ENCODE assay signal across 25 mouse cellular contexts in genomic region chr3:133411123-133411675, GRCm38 (mm10).
"Had no signal": no experiment of that assay in that cellular context is flagged by ENCODE, and none has a peak within 500 bp of the region (broad histone marks: within the 10 kb centered on the region; RNA-seq: fewer than 3 reads in every experiment).

No protein-coding gene starts in this region.

- H3K4me3 ChIP-seq: gastrocnemius, adult 2 months; heart, adult 2 months; heart, embryonic 13.5 days; heart, embryonic 15.5 days; hindbrain, embryonic 15.5 days; intestine, embryonic 15.5 days; layer of hippocampus, adult 2 months; left cerebral cortex, adult 2 months; limb, embryonic 10.5 days; limb, embryonic 12.5 days; liver, embryonic 13.5 days; liver, embryonic 15.5 days had no signal

- DNase-seq: gastrocnemius, adult 2 months; gastrocnemius, postnatal 10 days; gastrocnemius, postnatal 25 days; heart, adult 2 months; heart, postnatal 4 days; kidney, adult 18-20 months; kidney, adult 8-10 months; kidney, postnatal 10 days; kidney, postnatal 25 days; kidney, postnatal 4 days; liver; liver, embryonic 13.5 days; liver, postnatal 0 days had no signal

- ATAC-seq: intestine, embryonic 15.5 days; intestine, postnatal 0 days; liver, postnatal 0 days had no signal

- H3K27me3 ChIP-seq: heart, embryonic 13.5 days; heart, embryonic 15.5 days; hindbrain, embryonic 15.5 days; intestine, embryonic 15.5 days; limb, embryonic 12.5 days; liver, embryonic 13.5 days; liver, embryonic 15.5 days had no signal

- H3K4me2 ChIP-seq: heart, embryonic 11.5 days; heart, embryonic 13.5 days; heart, embryonic 15.5 days; hindbrain, embryonic 15.5 days; intestine, embryonic 15.5 days; limb, embryonic 12.5 days; liver, embryonic 11.5 days; liver, embryonic 13.5 days; liver, embryonic 15.5 days had no signal

- H3K27ac ChIP-seq: gastrocnemius, adult 2 months; heart, adult 2 months; heart, embryonic 13.5 days; heart, embryonic 15.5 days; hindbrain, embryonic 15.5 days; intestine, embryonic 15.5 days; layer of hippocampus, adult 2 months; left cerebral cortex, adult 2 months; limb, embryonic 10.5 days; limb, embryonic 12.5 days; liver, embryonic 13.5 days; liver, embryonic 15.5 days had no signal

- H3K4me1 ChIP-seq: heart, embryonic 13.5 days; heart, embryonic 15.5 days; hindbrain, embryonic 15.5 days; intestine, embryonic 15.5 days; limb, embryonic 10.5 days; limb, embryonic 12.5 days; liver, embryonic 13.5 days; liver, embryonic 15.5 days had no signal

- H3K9me3 ChIP-seq: heart, embryonic 13.5 days; heart, embryonic 15.5 days; hindbrain, embryonic 15.5 days; intestine, embryonic 15.5 days; limb, embryonic 10.5 days; limb, embryonic 12.5 days; liver, embryonic 13.5 days; liver, embryonic 15.5 days had no signal

- H3K36me3 ChIP-seq: heart, embryonic 13.5 days; heart, embryonic 15.5 days; hindbrain, embryonic 15.5 days; intestine, embryonic 15.5 days; limb, embryonic 10.5 days; limb, embryonic 12.5 days; liver, embryonic 13.5 days; liver, embryonic 15.5 days had no signal

- H3K9ac ChIP-seq: heart, embryonic 13.5 days; heart, embryonic 15.5 days; hindbrain, embryonic 15.5 days; intestine, embryonic 15.5 days; limb, embryonic 12.5 days; liver, embryonic 13.5 days; liver, embryonic 15.5 days; liver, postnatal 0 days had no signal
